Mouse (Mus musculus) layer of hippocampus, adult 9-11 months (tissue): ENCODE measurements around the gene Zbtb46.
"Not testable (repeated sequence)": the region's sequence is repeated elsewhere in the genome, so short reads cannot be mapped to it uniquely, and the experiment has no call there.

Source experiments
- DNase-seq: peaks from one replicate; pipeline ENCODE4 v3.0.0; 2022

Zbtb46 gene

DNA sequence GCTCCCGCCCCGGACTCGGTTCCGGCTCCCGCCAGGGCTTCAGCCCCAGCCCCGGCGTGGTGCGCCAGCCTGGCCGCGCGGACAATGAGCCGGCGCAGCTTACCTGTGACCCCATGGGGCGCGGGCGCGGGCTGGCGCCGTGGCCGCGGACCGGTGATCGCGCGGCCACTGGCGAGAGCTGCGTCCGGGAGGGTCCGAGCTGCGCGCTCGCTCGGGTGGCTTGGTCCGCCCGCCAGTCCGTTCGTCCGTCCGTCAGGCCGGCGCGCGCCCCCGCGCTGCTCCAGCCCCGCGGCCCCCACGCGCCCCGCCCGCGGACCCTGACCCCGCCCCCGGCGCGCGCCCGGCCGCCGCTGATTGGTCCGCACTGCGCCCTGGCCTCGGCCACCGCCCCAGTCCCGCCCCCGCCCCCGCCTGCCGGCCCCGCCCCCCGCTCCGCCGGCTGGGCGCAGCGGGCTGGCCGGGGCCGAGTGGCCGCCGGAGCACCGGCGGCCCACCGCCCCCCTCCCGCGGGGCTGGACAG is at the start of gene Zbtb46:
Zbtb46 (minus strand) TSS at position 274 of the 520 bp plus-strand sequence.
- DNase-seq = peak; percentile 66

DNA sequence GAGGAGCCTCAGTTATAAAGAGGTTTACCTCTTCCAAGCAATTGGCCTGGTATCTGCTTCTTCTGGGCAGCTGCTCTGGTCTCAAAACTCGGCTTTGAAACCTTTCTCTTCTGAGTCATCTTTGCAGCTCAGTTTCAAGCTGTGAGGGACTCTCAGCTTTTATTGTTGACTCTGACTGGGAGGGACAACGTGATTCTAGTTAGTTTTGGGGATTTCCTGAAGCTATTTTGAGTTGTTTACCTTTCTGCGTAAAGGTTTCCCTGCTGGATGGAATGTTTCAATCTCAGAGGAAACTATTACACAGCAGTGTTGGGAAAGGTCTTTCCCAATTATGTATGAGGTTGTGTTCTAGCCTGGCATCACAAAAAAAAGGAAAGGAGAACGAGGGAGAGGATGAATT is 39.4 kb upstream of the Zbtb46 start:
- no peak for DNase-seq

DNA sequence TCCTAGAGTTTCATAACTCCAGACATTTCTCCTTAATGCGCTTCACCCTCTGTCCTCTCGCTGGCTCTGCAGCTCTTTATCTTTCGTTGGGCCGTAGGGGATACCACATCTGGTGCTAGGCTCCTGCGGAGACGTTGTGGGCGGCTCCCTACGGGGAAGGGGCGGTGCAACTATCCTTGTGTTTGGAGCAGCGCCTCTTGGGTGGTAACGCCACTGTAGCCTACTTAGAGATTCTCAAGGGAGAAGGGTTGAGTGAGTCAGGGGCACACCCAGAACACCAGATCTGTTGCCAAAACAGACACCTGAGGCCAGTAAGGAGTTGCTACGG is 38.3 kb upstream of the Zbtb46 start:
- DNase-seq = no peak

DNA sequence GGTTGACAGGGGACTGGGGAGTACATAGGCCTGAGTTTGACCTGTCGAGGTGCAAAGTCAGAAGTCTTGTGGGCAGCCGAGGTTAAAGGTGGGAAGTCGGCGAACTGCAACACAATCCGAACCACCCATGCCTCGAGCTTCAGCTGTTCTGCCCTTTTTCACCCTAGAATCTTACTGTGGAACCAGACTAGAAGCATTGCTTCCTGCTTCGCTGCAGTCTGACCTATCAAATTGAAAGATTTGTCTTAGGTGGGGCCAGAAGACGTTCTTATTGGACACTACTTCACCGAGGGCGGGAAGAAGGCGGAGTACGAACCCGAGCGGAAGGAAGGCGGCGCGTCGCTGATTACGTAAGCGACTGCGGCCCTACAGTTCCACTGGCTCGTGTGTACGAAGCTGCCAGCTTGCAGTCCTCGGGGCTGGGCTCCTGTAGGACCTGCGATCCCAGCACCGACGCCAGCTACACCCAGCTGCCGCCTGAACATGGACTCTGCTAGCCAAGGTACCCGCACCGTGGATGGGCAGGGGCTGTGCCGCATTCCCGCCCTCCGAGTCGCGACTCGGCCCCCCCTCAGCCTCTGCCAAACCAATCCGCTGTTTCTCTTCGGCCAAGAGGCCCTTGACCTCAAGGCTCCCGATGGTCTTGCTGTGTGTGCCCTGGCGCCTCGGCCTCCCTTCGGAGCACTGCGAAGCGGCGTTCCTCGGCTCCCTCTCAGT is 37.8 kb upstream of the Zbtb46 start, which contains the start of gene Tpd52l2:
Tpd52l2 (plus strand) TSS at position 312 of the 717 bp plus-strand sequence.
- peak; percentile 96 for DNase-seq

DNA sequence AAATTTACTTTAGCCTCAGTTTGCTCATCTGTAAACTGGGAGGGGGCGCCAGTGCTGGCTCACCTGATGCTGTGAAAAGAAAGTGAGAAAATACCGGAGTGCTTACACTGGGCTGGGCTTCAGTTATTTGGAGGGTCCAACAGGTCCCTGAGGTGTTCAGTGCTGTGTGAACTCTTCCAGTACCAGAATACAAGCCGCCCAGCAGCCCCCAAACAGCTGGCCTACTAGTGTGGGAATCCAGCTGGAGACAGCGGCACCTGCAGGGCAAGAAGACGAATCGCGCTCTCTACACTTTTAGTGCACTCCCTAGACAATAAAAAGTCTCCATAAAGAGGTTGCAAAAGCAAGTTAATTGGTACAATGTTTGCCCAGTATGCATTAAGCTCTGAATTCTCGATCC is 37.1 kb upstream of the Zbtb46 start:
- peak; percentile 47 for DNase-seq

DNA sequence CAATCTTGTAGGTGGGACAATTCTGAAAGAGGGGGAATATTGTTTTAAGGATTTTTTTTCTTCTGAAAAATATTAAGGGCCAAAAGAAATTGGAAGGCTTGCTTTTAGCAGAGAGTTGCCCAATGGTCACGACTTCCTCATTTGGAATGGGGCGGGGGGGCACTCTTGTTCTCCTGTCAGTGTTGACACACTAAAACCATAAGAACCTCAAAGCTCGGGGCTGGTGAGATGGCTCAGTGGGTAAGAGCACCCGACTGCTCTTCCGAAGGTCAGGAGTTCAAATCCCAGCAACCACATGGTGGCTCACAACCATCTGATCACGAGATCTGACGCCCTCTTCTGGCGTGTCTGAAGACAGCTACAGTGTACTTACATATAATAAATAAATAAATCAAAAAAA is 36.6 kb upstream of the Zbtb46 start:
- DNase-seq = not testable (repeated sequence)

DNA sequence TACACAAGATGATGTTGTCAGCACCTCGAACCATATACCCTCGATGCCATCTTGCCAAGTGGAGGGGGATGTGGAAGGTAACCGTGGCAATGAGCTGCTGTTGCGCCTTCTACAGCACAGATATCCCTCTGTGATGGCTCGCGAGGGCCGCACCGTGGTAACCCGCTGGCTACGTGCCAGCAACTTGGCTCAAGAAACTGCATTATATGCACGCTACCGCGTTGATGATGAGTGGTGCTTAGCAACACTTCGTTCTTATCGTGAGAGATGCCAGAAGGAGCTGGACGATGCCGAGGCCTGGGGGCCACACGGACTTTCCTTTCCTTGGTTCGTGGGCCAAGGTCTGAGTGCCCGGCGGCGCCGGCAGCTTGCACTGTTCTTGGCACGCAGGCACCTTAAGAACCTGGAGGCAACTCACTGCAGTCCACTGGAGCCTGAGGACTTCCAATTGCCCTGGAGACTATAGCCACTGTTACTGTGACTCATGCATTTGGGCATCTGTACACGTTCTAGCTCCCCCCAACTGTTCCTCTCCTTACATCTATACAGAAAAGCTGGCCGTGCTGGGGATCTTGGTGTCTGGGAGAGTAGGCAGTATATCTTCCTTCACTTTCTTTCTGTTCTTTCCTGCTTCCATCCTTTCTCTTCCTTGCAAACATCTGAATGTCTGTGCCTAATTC is 35.2 kb upstream of the Zbtb46 start:
- no peak for DNase-seq

DNA sequence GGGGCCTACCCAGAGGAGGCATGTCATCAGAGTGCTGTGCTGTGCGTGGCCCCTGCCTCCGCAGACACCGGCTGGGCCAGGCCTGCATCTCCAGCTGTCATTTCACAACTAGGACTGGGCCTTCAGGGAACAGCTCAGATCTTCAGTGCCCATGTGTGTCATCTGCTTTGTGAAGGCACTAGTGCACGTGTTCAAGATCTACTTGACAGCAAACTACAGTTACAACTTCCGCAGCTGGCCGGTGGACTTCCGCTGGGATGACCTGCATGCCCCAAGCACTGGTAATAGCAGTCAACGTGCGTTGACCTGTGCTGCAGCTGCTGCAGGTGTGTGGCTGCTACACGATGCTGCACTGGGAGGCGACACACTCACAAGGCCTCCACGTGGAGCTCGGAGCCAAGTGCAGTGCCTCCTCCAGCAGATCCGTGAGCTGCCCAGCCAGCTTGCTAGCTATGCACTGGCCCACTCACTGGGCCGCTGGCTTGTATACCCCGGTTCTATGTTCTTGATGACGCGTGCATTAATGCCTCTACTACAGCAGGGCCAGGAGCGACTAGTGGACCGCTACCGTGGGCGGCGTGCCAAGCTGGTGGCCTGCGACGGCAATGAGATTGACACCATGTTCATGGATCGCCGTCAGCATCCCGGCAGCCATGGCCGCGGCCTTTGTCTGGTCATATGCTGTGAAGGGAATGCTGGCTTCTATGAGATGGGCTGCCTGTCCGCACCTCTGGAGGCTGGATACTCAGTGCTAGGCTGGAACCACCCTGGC is 34.1 kb upstream of the Zbtb46 start, which contains the start of gene Abhd16b:
Abhd16b (plus strand) TSS at position 51 of the 772 bp plus-strand sequence.
- no peak for DNase-seq

DNA sequence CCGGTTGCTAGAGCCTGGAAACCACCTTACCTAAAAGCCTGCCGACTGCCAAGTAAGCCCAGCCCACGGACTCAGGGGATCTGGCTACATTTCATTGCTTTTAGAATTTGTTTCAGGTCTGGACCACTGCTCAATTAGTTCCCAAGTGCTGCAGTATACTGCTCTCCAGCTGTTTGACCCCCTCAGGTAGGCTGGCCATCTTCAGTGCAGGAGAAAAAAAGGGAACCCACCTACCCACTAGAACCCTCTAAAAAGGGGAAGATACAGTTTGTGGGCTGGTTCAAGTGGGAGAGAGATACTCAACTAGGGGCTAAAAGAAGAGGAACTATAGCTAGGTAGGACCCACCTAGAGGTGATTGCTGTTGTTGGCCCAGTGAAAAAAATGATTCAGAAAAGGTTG is 33.0 kb upstream of the Zbtb46 start:
- DNase-seq = no peak

DNA sequence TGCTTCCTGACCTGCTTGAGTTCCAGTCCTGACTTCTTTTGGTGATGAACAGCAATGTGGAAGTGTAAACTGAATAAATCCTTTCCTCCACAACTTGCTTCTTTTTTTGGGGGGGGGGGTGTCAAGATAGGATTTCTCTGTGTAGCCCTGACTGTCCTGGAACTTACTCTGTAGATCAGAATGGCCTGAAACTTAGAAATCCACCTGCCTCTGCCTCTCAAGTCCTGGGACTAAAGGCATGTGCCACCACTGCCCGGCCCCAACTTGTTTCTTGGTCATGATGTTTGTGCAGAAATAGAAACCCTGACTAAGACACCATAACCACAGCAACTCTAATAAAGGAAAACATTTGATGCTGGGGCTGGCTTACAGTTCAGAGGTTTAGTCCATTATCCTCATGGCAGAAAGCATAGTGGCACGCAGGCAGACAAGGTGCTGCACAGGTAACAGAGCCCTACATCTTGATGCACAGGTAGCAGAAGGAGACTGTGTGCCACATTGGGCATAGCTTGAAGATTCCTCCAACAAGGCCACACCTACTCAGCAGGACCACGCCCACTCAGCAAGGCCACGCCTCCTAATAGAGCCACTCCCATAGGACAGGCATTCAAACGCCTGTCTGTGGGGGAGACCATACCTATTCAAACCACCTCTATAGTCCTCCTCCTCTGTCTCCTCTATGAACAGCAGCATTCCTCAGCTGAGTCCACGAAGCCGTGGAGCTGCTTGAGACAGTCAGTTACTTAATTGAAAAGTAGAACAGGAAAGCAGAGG is 32.4 kb upstream of the Zbtb46 start:
- DNase-seq = no peak

DNA sequence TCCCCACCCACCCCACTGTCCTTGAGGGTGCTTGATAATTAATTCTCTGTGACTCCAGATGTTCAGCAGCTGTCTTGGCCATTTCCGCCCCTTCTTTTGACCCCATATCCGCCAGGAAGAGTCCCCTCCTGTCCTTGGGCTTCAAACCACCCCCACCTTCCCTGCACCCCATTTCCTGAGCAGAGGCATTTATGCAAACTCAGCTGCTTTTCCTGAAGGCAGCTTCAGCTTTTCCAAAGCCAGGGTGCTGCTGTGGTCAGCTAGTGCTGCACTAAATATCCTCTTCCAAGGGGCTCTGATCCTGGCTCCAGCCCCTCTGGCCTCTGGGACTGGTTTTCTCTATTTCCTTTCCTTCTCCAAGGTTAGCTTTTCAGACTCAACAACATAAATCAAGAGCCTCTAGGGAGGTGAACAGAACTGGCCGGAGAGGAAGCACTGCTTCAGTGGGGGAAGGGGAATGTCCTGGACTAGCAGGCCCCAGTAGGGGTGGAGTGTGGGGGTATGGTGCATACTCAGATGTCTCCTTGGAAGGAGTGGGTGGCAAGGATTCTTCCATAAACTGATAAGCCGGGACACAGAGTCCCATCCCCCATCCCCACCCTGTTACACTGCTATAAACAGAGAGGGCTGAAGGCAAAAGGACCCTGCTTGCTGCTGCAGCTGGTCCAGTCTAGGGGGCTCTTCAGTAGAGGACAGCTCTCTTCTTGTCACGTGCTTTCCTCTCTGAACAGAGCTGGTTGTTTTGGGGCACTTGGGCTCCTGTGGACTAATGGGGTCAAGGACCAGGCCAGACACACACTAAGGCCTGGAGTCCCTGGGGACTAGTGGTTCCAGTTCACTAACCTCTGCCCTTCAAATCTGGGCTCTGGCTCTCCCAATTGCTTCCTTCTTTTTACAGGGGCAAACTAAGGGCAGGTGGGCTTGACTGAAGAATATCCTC is 28.4 kb upstream of the Zbtb46 start:
- DNase-seq = no peak

DNA sequence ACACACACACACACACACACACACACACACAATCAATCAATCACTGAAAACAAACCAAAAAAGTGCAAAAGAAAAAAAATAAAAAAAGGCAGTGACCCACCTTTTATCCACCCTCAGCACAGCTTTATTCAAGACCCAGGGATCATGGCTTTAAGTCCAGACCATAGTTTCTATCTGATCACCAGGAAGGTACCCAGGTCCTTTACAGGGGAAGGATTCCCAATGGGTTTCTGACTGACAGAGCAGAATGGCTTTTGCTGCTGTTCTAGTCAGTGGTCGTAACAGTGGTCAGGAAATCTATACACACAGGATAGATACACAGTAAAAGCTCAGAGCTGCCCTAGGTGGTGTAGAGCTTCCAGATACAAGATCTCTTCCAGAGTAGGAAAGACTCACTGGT is 26.5 kb upstream of the Zbtb46 start:
- no peak for DNase-seq

DNA sequence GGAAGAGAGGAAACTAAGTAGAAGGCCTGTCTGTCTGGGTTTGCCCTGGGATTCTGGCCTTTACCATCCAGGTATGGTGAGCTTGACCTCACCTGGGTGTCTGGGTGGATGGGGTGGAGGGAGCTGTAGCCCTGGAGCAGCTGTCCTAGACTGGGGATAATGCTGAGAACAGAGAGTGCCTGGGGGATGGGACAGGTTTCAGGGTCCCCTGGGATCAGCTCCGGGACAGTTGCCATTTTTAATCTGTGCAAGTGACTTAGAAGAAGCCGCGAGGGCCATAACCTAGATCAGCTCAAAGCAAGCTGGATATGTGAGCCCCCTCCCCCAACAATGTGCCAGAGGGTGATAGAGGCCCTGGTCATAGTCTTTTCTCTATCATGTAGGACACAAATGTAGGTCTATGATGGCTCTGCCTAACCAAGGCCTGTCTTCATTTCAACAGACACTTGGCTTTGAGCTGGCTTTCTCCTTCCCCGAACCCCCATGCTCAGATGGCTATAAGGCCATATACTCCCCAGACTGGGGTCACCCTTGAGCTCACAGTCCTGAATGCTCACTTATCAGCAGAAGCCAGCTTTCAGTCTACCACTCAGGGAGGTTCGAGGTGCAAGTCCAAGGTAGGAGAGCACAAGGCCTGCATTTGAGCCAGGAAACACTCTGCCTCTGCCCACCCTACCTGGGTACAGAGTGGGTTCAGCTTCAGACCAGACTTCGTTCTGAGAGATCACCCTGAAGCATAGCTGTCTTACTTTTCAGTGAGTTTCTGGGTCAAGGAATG is 25.4 kb upstream of the Zbtb46 start:
- DNase-seq = no peak

DNA sequence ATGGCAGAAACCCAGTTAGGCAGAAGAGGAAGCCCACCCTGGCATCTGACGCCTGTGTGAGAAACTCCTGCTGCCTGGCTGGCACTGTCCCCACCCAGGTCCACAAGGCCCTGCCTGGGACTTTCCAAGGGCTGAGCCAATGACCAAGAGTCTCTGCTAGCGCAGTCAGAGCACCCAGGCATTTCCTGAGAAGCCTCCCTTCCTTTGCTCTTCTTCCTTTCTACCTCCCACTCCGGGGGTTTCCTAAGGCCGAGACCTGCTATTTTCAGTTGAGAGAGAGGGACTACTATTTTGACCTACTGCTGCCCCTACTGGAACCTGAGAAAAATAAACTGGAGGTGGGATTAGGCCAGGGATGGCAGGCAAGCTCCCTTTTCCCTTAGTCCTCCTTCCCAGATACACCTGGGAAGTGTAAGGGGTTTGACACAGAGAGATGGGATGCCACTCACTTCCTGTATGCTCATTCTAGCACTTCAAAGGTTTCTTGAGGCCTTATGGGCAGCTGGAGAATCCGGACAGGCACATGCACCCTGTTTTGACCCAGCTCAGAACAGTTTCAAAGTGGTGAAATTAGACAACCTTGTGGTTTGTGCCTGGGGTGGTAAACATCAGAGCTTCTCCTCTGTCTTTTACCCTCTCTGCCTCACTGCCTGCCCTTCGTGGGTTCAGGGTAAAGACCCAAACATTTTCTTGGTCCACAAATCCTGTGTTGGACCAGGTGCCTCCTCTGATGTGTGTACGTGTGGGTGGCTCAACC is 24.5 kb upstream of the Zbtb46 start:
- DNase-seq = no peak

DNA sequence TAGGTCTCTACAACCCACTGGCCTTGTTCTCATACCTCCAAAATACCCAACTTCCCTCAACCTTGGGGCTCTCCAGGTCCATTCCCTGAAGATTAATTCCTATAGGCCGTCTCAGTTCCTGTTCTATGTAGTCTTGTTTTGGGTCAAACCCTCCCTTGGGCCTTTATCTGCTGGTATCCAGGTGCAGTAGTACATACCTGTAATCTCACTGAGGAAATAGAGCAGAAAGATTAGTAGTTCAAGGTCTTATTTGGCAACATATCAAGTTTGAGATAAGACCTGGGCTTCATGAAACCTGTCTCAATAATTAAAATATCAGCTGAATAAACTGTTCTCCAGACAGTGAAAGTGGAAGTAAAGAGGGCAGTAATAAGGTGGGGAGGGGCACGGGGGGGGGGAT is 23.9 kb upstream of the Zbtb46 start:
- no peak for DNase-seq

DNA sequence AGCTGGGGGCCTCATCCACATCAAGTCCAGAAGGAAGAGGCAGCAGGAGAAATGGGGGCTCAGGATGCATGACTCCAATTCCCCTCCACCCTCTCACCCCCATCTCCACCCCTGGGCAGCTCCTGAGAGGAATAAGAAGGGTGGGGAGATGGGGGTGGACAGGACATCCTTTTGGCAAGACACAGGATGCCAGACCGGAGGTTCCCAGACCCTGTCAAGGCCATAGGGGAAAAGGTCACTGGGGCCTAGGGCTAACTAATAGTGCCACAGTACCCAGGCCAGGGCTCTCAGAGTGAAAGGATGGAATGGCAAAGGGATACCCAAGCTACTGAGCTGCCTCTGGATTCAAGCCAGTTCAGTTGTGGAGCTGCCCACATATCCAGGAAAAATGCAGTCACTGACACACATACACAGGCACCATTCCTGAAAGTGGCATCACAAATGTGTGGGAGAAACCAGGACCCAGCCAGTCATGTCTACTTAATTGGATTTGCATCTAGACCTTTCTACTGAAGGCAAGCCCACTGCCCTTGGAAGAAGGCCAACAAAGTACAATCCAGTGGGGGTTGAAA is 13.1 kb upstream of the Zbtb46 start:
- no peak for DNase-seq

DNA sequence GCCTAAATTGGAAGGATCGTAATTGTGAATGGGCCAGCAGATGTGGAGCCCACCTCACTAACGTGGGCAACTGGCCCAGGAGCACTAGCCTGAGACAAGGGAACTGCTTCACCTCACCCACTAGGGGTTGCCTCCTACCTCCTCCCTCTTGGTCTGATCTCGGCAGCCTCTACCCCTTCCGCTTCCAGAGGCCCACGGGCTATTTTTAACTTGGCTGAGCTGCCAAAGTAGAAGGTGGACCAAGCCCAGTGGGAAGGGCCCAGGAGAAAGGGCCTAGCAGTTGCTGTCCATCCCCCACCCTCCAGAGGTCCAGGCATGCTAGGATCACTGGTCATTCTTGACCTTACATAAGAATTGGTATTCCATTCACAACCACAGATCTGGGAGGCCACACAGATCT is 12.0 kb upstream of the Zbtb46 start:
- DNase-seq = no peak

DNA sequence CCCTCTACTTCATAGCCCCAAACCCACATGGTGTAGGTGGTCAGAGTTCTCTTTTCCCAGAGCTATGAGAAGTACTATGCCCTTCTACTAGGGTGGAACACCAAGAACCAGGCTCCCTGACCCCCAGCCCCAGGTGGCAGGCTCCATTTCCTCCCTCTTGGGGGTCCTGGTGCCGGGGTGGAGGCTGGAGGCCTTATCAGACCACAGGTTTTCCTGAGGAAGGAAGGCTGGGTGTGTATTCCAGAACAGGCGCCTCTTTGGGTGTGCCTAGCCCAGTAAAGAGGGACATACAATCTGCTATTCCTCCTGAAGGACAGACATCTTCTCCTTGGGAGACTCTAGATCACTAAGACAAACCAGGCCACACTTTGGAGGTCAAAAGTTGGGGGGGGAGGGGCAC is 11.1 kb upstream of the Zbtb46 start:
- DNase-seq = no peak

DNA sequence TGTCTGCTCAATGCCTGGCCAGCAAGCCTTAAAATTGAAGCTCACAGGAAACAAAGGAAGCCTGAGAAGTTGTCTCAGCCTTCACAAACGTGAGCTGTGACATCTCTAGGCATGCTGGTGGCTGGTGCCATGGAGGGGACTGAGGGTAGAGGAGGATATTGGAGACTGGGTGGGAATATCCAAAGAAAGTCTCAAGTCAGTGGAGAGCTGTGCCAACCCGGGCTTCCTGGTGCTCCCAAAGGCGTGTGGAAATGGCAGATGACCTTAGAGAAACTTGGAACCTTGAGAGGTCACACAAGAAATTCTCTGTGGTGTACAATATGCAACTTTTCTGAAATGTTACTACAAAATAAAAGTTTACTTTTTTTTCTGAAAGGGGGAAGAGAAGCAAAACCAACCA is 6.2 kb upstream of the Zbtb46 start:
- DNase-seq = no peak
